Mouse (Mus musculus): ENCODE results near the gene Fat3. TPM values are rescaled to one million over a fixed set of nuclear protein-coding genes. Genes with fewer than 3 reads are reported as not detected.

Fat3 gene
- total RNA-seq, 2 experiments from 2014 or later, result 1.2 TPM; not detected in 1

GRCm38 (mm10) chr9:15925237-15925636 is 575.8 kb downstream of the Fat3 start:
- no peak for ATAC-seq (replicated peaks; ENCODE audit: low FRiP score, poor library complexity, severe bottlenecking)

GRCm38 (mm10) chr9:15920271-15920670 is 580.8 kb downstream of the Fat3 start:
- no peak for ATAC-seq (replicated peaks; ENCODE audit: low FRiP score, poor library complexity, severe bottlenecking)

- no peak for ATAC-seq (replicated peaks; ENCODE audit: low FRiP score, poor library complexity, severe bottlenecking)
Measured at GRCm38 (mm10) chr9:15919373-15920005, 581.6 kb downstream of the Fat3 start.

- no peak for ATAC-seq (replicated peaks; ENCODE audit: low FRiP score, poor library complexity, severe bottlenecking)
Measured at GRCm38 (mm10) chr9:15916600-15916999, 584.5 kb downstream of the Fat3 start.

- ATAC-seq (replicated peaks; ENCODE audit: low FRiP score, poor library complexity, severe bottlenecking), result no peak
Measured at GRCm38 (mm10) chr9:15912735-15913134, 588.4 kb downstream of the Fat3 start.

- ATAC-seq (replicated peaks; ENCODE audit: low FRiP score, poor library complexity, severe bottlenecking), result no peak
Measured at GRCm38 (mm10) chr9:15909397-15910113, 591.5 kb downstream of the Fat3 start.

- no peak for ATAC-seq (replicated peaks; ENCODE audit: low FRiP score, poor library complexity, severe bottlenecking)
Measured at GRCm38 (mm10) chr9:15903948-15904750, 596.9 kb downstream of the Fat3 start.

- ATAC-seq (replicated peaks; ENCODE audit: low FRiP score, poor library complexity, severe bottlenecking), result no peak
Measured at GRCm38 (mm10) chr9:15898112-15898511, 603.0 kb downstream of the Fat3 start.

- no peak for ATAC-seq (replicated peaks; ENCODE audit: low FRiP score, poor library complexity, severe bottlenecking)
Measured at GRCm38 (mm10) chr9:15886756-15887155, 614.3 kb downstream of the Fat3 start.

- no peak for ATAC-seq (replicated peaks; ENCODE audit: low FRiP score, poor library complexity, severe bottlenecking)
Measured at GRCm38 (mm10) chr9:15880754-15881153, 620.3 kb downstream of the Fat3 start.

GRCm38 (mm10) chr9:15880160-15880603 is 620.9 kb downstream of the Fat3 start:
- no peak for ATAC-seq (replicated peaks; ENCODE audit: low FRiP score, poor library complexity, severe bottlenecking)

GRCm38 (mm10) chr9:15874506-15875160 is 626.5 kb downstream of the Fat3 start, which contains the start of gene Mtnr1b:
Gene Mtnr1b, minus strand, starts transcription at chr9:15874556.
- no peak for ATAC-seq (replicated peaks; ENCODE audit: low FRiP score, poor library complexity, severe bottlenecking)

- ATAC-seq (replicated peaks; ENCODE audit: low FRiP score, poor library complexity, severe bottlenecking), result no peak
Measured at GRCm38 (mm10) chr9:15870013-15870412, 631.1 kb downstream of the Fat3 start.

GRCm38 (mm10) chr9:15869456-15869855 is 631.6 kb downstream of the Fat3 start:
- no peak for ATAC-seq (replicated peaks; ENCODE audit: low FRiP score, poor library complexity, severe bottlenecking)

- no peak for ATAC-seq (replicated peaks; ENCODE audit: low FRiP score, poor library complexity, severe bottlenecking)
Measured at GRCm38 (mm10) chr9:15866280-15867072, 634.6 kb downstream of the Fat3 start.

- no peak for ATAC-seq (replicated peaks; ENCODE audit: low FRiP score, poor library complexity, severe bottlenecking)
Measured at GRCm38 (mm10) chr9:15861402-15861801, 639.7 kb downstream of the Fat3 start.

Measured in erythroblast, adult 5-6 weeks (primary cell).